Comparison of ENCODE assay signal across 15 mouse cellular contexts in the genomic region with DNA sequence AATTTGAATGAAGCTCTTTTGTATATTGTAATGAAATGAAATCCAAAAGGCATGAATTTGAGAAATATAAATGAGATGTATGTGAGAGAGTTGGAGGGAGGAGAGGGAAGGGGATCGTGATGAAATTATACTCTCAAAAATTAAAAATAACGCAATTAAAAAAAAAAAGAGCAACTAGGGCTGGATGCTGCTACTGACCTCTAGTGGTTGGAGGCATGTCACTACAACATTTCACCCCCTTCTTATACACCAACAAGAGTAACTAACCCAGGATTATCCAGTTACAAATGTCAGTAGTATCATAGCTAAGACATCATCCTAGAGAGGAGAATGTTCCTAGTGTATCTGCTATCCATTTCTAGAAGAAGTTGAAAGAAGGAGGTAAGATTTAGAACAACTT.
DNase-seq lines count a peak whose midpoint lies in the region; ATAC-seq and TF ChIP-seq lines count a peak whose summit lies in the region.
"Had no signal": no experiment of that assay in that cellular context is flagged by ENCODE, and none has a peak within 500 bp of the region (broad histone marks: within the 10 kb centered on the region; RNA-seq: fewer than 3 reads in every experiment).

No protein-coding gene starts in this region.

- 54% methylated on average over 2 of the region's 2 CpGs for WGBS in hindbrain, embryonic 11.5 days
- WGBS in hindbrain, embryonic 13.5 days = 62% methylated on average over 2 of the region's 2 CpGs
- WGBS in stomach, postnatal 0 days = 59% methylated on average over 2 of the region's 2 CpGs

- H3K9me3 ChIP-seq in hindbrain, embryonic 11.5 days (ENCODE audit: control insufficient read depth, low read length) = no peaks in the 10 kb centered on the region
- H3K9me3 ChIP-seq in hindbrain, embryonic 13.5 days = no peaks in the 10 kb centered on the region
- H3K9me3 ChIP-seq in stomach, postnatal 0 days (ENCODE audit: control insufficient read depth, low read length) = no peaks in the 10 kb centered on the region
- H3K9me3 ChIP-seq: embryonic facial prominence, embryonic 15.5 days; limb, embryonic 10.5 days had no signal

- no peak for ATAC-seq in hindbrain, embryonic 11.5 days (ENCODE audit: low FRiP score)
- ATAC-seq in hindbrain, embryonic 13.5 days (ENCODE audit: low FRiP score) = no peak
- ATAC-seq in stomach, postnatal 0 days (ENCODE audit: low FRiP score, low TSS enrichment) = no peak

- TF ChIP-seq EP300 in stomach, postnatal 0 days (optimal IDR thresholded peaks at IDR 0.05) = no peak

- no peak overlapping the region for H3K4me3 ChIP-seq in hindbrain, embryonic 11.5 days (ENCODE audit: low read depth, low read length)
- no peak overlapping the region for H3K4me3 ChIP-seq in hindbrain, embryonic 13.5 days
- H3K4me3 ChIP-seq in stomach, postnatal 0 days (ENCODE audit: low read depth, low read length) = no peak overlapping the region
- H3K4me3 ChIP-seq: embryonic facial prominence, embryonic 15.5 days; limb, embryonic 10.5 days had no signal

- DNase-seq in hindbrain, embryonic 11.5 days (ENCODE audit: low spot score) = peak; percentile 16
- DNase-seq in thymus, postnatal 0 days (ENCODE audit: low spot score) = peak; percentile 19
- no peak for DNase-seq in thymus, postnatal 25 days
- DNase-seq in c-Kit-positive CD71-negative TER-119-negative erythroid progenitor cells, embryonic 14.5 days (ENCODE audit: low read depth) = peak; percentile 9
- DNase-seq in stomach, postnatal 0 days (ENCODE audit: low spot score) = no peak
- no peak for DNase-seq in thymus, postnatal 10 days (ENCODE audit: low spot score in 2 of 2)
- DNase-seq in layer of hippocampus, adult 9-11 months = no peak
- DNase-seq: heart, postnatal 36 days; kidney, postnatal 14 days; lung, postnatal 4 days; right cerebral cortex, postnatal 25 days; thymus, adult 18-20 months had no signal

- H3K27me3 ChIP-seq in hindbrain, embryonic 11.5 days (ENCODE audit: control insufficient read depth, insufficient read depth, low read length) = no peaks in the 10 kb centered on the region
- no peaks in the 10 kb centered on the region for H3K27me3 ChIP-seq in hindbrain, embryonic 13.5 days
- no peaks in the 10 kb centered on the region for H3K27me3 ChIP-seq in stomach, postnatal 0 days (ENCODE audit: control insufficient read depth, insufficient read depth, low read length)
- H3K27me3 ChIP-seq: embryonic facial prominence, embryonic 15.5 days had no signal

- no peak overlapping the region for H3K27ac ChIP-seq in hindbrain, embryonic 11.5 days (ENCODE audit: low read depth, low read length)
- no peak overlapping the region for H3K27ac ChIP-seq in hindbrain, embryonic 13.5 days
- no peak overlapping the region for H3K27ac ChIP-seq in stomach, postnatal 0 days (replicated peaks)
- H3K27ac ChIP-seq: embryonic facial prominence, embryonic 15.5 days; limb, embryonic 10.5 days had no signal

- H3K9ac ChIP-seq in hindbrain, embryonic 11.5 days (ENCODE audit: low read depth, low read length) = no peak overlapping the region
- no peak overlapping the region for H3K9ac ChIP-seq in hindbrain, embryonic 13.5 days
- no peak overlapping the region for H3K9ac ChIP-seq in stomach, postnatal 0 days (ENCODE audit: low read length)
- H3K9ac ChIP-seq: embryonic facial prominence, embryonic 15.5 days had no signal

- no peaks in the 10 kb centered on the region for H3K4me1 ChIP-seq in hindbrain, embryonic 11.5 days (replicated peaks; ENCODE audit: control insufficient read depth, insufficient read depth, low read length)
- no peaks in the 10 kb centered on the region for H3K4me1 ChIP-seq in hindbrain, embryonic 13.5 days (replicated peaks)
- H3K4me1 ChIP-seq in stomach, postnatal 0 days (replicated peaks; ENCODE audit: control insufficient read depth, insufficient read depth) = no peaks in the 10 kb centered on the region
- H3K4me1 ChIP-seq: embryonic facial prominence, embryonic 15.5 days had no signal

- no peak overlapping the region for H3K4me2 ChIP-seq in hindbrain, embryonic 11.5 days (replicated peaks; ENCODE audit: low read depth, low read length)
- no peak overlapping the region for H3K4me2 ChIP-seq in hindbrain, embryonic 13.5 days
- no peak overlapping the region for H3K4me2 ChIP-seq in stomach, postnatal 0 days (replicated peaks; ENCODE audit: low read depth)
- H3K4me2 ChIP-seq: embryonic facial prominence, embryonic 15.5 days had no signal

- no peaks in the 10 kb centered on the region for H3K36me3 ChIP-seq in hindbrain, embryonic 11.5 days (ENCODE audit: control insufficient read depth, insufficient read depth, low read length)
- no peaks in the 10 kb centered on the region for H3K36me3 ChIP-seq in hindbrain, embryonic 13.5 days
- no peaks in the 10 kb centered on the region for H3K36me3 ChIP-seq in stomach, postnatal 0 days (ENCODE audit: control insufficient read depth, insufficient read depth, low read length)
- H3K36me3 ChIP-seq: embryonic facial prominence, embryonic 15.5 days; limb, embryonic 10.5 days had no signal

- TF ChIP-seq CTCF in stomach, postnatal 0 days (IDR thresholded peaks at IDR 0.05; ENCODE audit: low read depth) = peak; percentile 78

Comparison
In these comparisons a context has a peak if more than half of its experiments do, and no peak if none do; other contexts are left out.
1. DNase-seq: peak in hindbrain, embryonic 11.5 days (single experiment), thymus, postnatal 0 days (single experiment) and c-Kit-positive CD71-negative TER-119-negative erythroid progenitor cells, embryonic 14.5 days (single experiment); none in thymus, postnatal 25 days (single experiment), stomach, postnatal 0 days (single experiment), thymus, postnatal 10 days (0 of 2) and layer of hippocampus, adult 9-11 months (single experiment).